Mouse (Mus musculus) lung, embryonic 15.5 days (tissue): ENCODE measurements around the gene Rarb. TPM values are rescaled to one million over a fixed set of nuclear protein-coding genes. Genes with fewer than 3 reads are reported as not detected.
A peak's percentile ranks its signal among the peaks of the same experiment; 100 is the strongest.

ENCODE experiments used
- ATAC-seq: fragments of 200-750 bp; cut with Nextera tagmentation; 2 replicates; pipeline ENCODE4 v1.8.0; 2017; ENCODE audit warnings: moderate number of reproducible peaks, borderline replicate concordance; ENCODE audit not compliant: low FRiP score, low TSS enrichment; ENCODE audit errors: extremely low read depth
- H3K27ac ChIP-seq: fragments of 300-500 bp; sonication (generic); 2 replicates; pipeline ENCODE4 v1.5.1; 2015; ENCODE audit warnings: moderate library complexity, mild to moderate bottlenecking, inconsistent platforms
- H3K27me3 ChIP-seq: fragments of 300-500 bp; sonication (generic); 2 replicates; pipeline ENCODE4 v1.6.1; 2015; ENCODE audit warnings: inconsistent platforms
- H3K36me3 ChIP-seq: fragments of 300-500 bp; sonication (generic); 2 replicates; pipeline ENCODE4 v1.6.1; 2015; ENCODE audit warnings: inconsistent platforms
- H3K4me1 ChIP-seq: fragments of 300-500 bp; sonication (generic); 2 replicates; pipeline ENCODE4 v1.6.1; 2015; ENCODE audit warnings: inconsistent platforms
- H3K4me2 ChIP-seq: fragments of 300-500 bp; sonication (generic); 2 replicates; pipeline ENCODE4 v1.6.1; 2015; ENCODE audit warnings: inconsistent platforms, mild to moderate bottlenecking, moderate library complexity
- H3K4me3 ChIP-seq: fragments of 300-500 bp; sonication (generic); 2 replicates; pipeline ENCODE4 v1.5.1; 2015; ENCODE audit warnings: mild to moderate bottlenecking, inconsistent platforms
- H3K9ac ChIP-seq: fragments of 300-500 bp; sonication (generic); 2 replicates; pipeline ENCODE4 v1.6.1; 2015; ENCODE audit warnings: inconsistent platforms
- H3K9me3 ChIP-seq: fragments of 300-500 bp; sonication (generic); 2 replicates; pipeline ENCODE4 v1.6.1; 2016; ENCODE audit warnings: inconsistent platforms
- WGBS: fragments of 180-500 bp; shearing (Covaris S2); methylation state at CpG from one replicate; pipeline ENCODE4 v1.1.7; 2015; 5-methylcytosine and 5-hydroxymethylcytosine counted together
- polyA plus RNA-seq: library from polyadenylated mRNA; unstranded; fragments of >200 nt; fragmentation: Nextera tagmentation; extraction: Ambion mirVana; gene quantifications from 2 replicates; pipeline ENCODE4 v1.2.1, GENCODE M21; 2015

Rarb gene
- polyA plus RNA-seq, 1 experiment from 2014 or later, result 14.5 TPM

DNA sequence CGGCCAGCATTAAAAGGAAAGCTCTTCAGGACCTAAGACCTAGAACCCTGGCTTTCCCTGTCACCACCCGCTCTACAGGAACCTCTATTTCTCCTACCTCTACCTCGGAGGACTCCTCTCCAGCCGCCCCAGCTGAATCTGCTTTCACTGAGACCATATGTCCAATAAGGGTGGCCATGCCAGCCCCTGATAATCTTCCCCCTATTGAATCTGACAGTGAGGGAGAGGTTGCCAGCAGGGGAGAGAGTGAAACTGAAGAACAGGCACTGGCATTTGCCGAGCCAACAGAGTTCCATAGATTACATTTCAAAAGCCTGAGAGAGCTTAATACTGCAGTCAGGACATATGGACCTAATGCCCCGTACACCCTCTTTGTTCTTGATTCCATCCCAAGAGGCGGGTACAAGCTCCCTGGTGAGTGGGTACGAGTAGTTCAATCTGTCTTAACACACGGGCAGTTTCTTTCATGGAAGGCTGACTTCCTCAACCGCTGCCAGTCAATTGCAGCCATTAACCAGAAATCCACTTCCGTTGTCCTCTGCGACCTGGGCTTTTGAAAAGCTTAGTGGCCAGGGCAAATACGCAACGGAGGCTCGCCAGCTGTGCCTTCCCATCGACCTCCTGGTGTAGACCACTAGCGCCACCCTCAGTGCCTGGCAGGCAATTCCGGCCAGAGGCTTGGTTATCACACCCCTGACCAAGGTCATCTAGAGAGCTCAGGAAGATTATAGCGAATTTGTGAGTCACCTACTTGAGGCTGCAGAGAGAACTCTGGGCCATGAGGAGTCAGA, 179.6 kb downstream of the Rarb start:
- no peaks in the 10 kb centered on the region for H3K4me1 ChIP-seq
- no peak overlapping the region for H3K4me3 ChIP-seq
- 0 out of 2 replicates have a peak, but pooled peaks cover 6% of the 10 kb centered on the region for H3K9me3 ChIP-seq
- H3K36me3 ChIP-seq, result no peaks in the 10 kb centered on the region
- H3K9ac ChIP-seq, result no peak overlapping the region
- no peak overlapping the region for H3K27ac ChIP-seq
- H3K27me3 ChIP-seq, result no peaks in the 10 kb centered on the region
- H3K4me2 ChIP-seq, result no peak overlapping the region
- ATAC-seq, result no peak
- 92% methylated on average over 19 of the region's 19 CpGs for WGBS

GRCm38 (mm10) chr14:16613975-16614374, 205.0 kb downstream of the Rarb start:
- no peaks in the 10 kb centered on the region for H3K4me1 ChIP-seq
- H3K9ac ChIP-seq, result no peak overlapping the region
- no peak overlapping the region for H3K27ac ChIP-seq
- H3K36me3 ChIP-seq, result no peaks in the 10 kb centered on the region
- no peaks in the 10 kb centered on the region for H3K9me3 ChIP-seq
- no peak overlapping the region for H3K4me3 ChIP-seq
- no peak overlapping the region for H3K4me2 ChIP-seq
- H3K27me3 ChIP-seq, result no peaks in the 10 kb centered on the region
- no peak for ATAC-seq

- Histone ChIP-seq H3K9ac (no peak overlapping the region), H3K4me1 (peaks cover 10% of the 10 kb centered on the region), H3K27me3 (no peaks in the 10 kb centered on the region), H3K4me3 (no peak overlapping the region), H3K27ac (no peak overlapping the region), H3K4me2 (no peak overlapping the region), H3K36me3 (no peaks in the 10 kb centered on the region), H3K9me3 (no peaks in the 10 kb centered on the region)
- no peak for ATAC-seq
Observed at GRCm38 (mm10) chr14:16605480-16605879, 213.5 kb downstream of the Rarb start.

- 21% methylated on average over 8 of the region's 8 CpGs for WGBS
- no peak overlapping the region for H3K27ac ChIP-seq
Observed at GRCm38 (mm10) chr14:16604469-16605064, 214.4 kb downstream of the Rarb start.

GRCm38 (mm10) chr14:16603040-16603590, 215.8 kb downstream of the Rarb start:
- H3K27ac ChIP-seq, result no peak overlapping the region
- H3K4me1 ChIP-seq, result peaks cover 12% of the 10 kb centered on the region
- no peak overlapping the region for H3K9ac ChIP-seq
- no peak overlapping the region for H3K4me3 ChIP-seq
- H3K9me3 ChIP-seq, result no peaks in the 10 kb centered on the region
- H3K36me3 ChIP-seq, result no peaks in the 10 kb centered on the region
- no peak overlapping the region for H3K4me2 ChIP-seq
- no peaks in the 10 kb centered on the region for H3K27me3 ChIP-seq
- ATAC-seq, result no peak
- WGBS, result 17% methylated on average over 5 of the region's 5 CpGs

More at GRCm38 (mm10) chr14:16604469-16605064, 214.4 kb downstream of the Rarb start:
- Histone ChIP-seq H3K9ac (no peak overlapping the region), H3K36me3 (no peaks in the 10 kb centered on the region), H3K4me2 (no peak overlapping the region), H3K27me3 (no peaks in the 10 kb centered on the region), H3K9me3 (no peaks in the 10 kb centered on the region), H3K4me1 (peaks cover 10% of the 10 kb centered on the region), H3K4me3 (no peak overlapping the region)
- no peak for ATAC-seq

GRCm38 (mm10) chr14:16599224-16599623, 219.7 kb downstream of the Rarb start:
- WGBS, result 58% methylated on average over 7 of the region's 7 CpGs

GRCm38 (mm10) chr14:16598074-16598501, 220.9 kb downstream of the Rarb start:
- 21% methylated on average over 4 of the region's 4 CpGs for WGBS
- no peak for ATAC-seq
- Histone ChIP-seq H3K36me3 (no peaks in the 10 kb centered on the region), H3K4me3 (no peak overlapping the region), H3K4me1 (peaks cover 15% of the 10 kb centered on the region), H3K9me3 (no peaks in the 10 kb centered on the region), H3K9ac (no peak overlapping the region), H3K27me3 (no peaks in the 10 kb centered on the region), H3K4me2 (no peak overlapping the region), H3K27ac (peak overlapping the region; percentile 20; the same call in 1 of the 2 replicates)

More at GRCm38 (mm10) chr14:16599224-16599623, 219.7 kb downstream of the Rarb start:
- no peak for ATAC-seq
- H3K36me3 ChIP-seq, result no peaks in the 10 kb centered on the region
- no peaks in the 10 kb centered on the region for H3K27me3 ChIP-seq
- H3K9me3 ChIP-seq, result no peaks in the 10 kb centered on the region
- H3K4me1 ChIP-seq, result peaks cover 19% of the 10 kb centered on the region
- no peak overlapping the region for H3K27ac ChIP-seq
- no peak overlapping the region for H3K9ac ChIP-seq
- no peak overlapping the region for H3K4me2 ChIP-seq
- no peak overlapping the region for H3K4me3 ChIP-seq

DNA sequence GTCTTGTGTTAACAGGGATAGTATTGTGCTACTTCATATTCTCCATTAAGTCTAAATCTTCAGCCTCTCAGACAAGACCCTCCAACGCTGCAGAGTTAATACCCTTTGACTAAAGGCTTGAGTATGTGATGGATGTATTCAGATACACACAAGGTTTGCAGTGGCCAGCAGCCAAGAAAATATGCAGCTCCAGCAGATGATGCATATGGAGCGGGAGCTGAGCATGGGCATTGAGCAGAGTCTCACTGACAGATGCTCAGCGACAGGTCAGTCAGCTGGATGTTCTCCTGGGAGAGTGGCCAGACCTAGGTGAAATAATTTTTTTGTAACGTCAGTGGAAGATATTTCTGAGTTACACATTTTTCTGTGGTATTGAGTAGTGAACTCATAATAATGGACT, 229.8 kb downstream of the Rarb start:
- WGBS, result 41% methylated on average over 4 of the region's 4 CpGs
- Histone ChIP-seq H3K27me3 (no peaks in the 10 kb centered on the region), H3K9ac (no peak overlapping the region), H3K36me3 (no peaks in the 10 kb centered on the region), H3K4me1 (no peaks in the 10 kb centered on the region), H3K27ac (no peak overlapping the region), H3K4me3 (no peak overlapping the region), H3K4me2 (no peak overlapping the region), H3K9me3 (no peaks in the 10 kb centered on the region)
- no peak for ATAC-seq

DNA sequence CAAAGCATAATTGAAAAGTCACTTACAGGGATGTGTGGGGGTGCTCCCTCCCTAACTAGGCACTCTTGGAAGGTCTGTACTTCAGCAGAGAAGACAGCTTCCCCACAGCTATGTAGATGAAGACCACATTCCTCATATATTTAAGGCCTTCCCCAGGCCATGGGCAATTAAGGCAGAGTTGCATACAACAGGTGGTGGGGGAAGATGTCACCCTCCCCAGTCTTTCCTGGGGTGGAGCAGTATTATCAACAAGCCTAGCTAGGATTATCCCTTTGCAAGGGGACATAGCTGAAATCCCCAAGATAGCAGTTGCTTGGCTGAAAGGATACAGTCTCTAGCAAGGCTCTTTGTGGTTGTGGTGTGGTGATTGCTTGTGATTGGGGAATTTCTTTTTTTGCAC, 240.9 kb downstream of the Rarb start:
- Histone ChIP-seq H3K9me3 (no peaks in the 10 kb centered on the region), H3K4me3 (no peak overlapping the region), H3K9ac (no peak overlapping the region), H3K27ac (no peak overlapping the region), H3K27me3 (no peaks in the 10 kb centered on the region), H3K36me3 (no peaks in the 10 kb centered on the region), H3K4me1 (peaks cover 10% of the 10 kb centered on the region), H3K4me2 (no peak overlapping the region)
- ATAC-seq, result no peak

DNA sequence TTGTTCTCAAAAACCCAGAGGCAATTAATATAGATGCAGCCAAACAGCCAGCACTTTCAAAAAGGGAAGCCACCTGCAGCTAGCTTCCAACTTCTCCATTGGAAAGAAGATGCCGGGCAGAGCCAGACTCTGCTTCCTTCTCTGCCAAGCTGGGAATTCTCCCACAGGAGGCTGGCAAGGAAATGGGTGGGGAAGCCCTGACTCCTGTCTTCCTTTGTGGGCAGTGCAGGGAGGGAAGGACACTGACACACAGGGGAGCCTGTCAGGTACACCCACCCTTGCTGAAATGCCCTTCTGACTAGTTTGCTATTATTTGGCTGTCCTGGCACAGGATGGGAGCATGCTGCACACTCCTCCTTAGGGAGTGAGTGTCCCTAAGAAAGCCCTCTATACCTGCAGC, 241.9 kb downstream of the Rarb start:
- H3K4me2 ChIP-seq, result no peak overlapping the region
- no peak overlapping the region for H3K4me3 ChIP-seq
- H3K27ac ChIP-seq, result no peak overlapping the region
- no peaks in the 10 kb centered on the region for H3K9me3 ChIP-seq
- H3K27me3 ChIP-seq, result no peaks in the 10 kb centered on the region
- no peak for ATAC-seq
- H3K9ac ChIP-seq, result no peak overlapping the region
- 41% methylated on average over 1 of the region's 1 CpGs for WGBS
- peaks cover 13% of the 10 kb centered on the region for H3K4me1 ChIP-seq
- H3K36me3 ChIP-seq, result no peaks in the 10 kb centered on the region

GRCm38 (mm10) chr14:16574925-16575721, 243.8 kb downstream of the Rarb start:
- WGBS, result under 1% methylated on average over 52 of the region's 52 CpGs
- ATAC-seq, result peak; percentile 94
- Histone ChIP-seq H3K4me3 (peak overlapping the region; percentile 53), H3K9me3 (no peaks in the 10 kb centered on the region), H3K9ac (peak overlapping the region; percentile 45), H3K27me3 (no peaks in the 10 kb centered on the region), H3K36me3 (no peaks in the 10 kb centered on the region), H3K4me1 (peaks cover 13% of the 10 kb centered on the region), H3K27ac (peak overlapping the region; percentile 81), H3K4me2 (peak overlapping the region; percentile 81)
